Mouse (Mus musculus): ENCODE data around the gene Olfr1156.

Olfr1156 gene

DNA sequence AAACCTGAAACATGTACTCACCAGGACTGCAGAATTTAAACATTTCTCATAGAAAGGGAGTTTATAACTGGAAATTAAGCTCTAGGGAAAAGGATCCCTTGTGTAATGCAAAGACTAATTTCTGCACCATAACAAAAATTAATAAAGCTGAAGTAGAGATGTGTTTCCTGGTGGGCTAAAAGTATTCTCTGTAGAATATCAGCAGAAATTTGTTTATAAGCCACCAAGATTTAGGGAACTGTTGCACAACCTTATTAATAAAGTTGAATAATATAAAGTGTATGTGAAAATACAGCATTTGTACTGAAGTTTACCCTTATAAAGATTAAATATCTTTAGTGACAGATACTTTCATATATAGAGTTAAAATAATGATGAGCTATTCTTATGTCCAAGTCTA lies at the start of gene Olfr1156:
Gene Olfr1156, minus strand, starts transcription at position 101 of the 400 bp plus-strand sequence.
- DNase-seq (ENCODE audit: low spot score in 2 of 2), result no peak

DNA sequence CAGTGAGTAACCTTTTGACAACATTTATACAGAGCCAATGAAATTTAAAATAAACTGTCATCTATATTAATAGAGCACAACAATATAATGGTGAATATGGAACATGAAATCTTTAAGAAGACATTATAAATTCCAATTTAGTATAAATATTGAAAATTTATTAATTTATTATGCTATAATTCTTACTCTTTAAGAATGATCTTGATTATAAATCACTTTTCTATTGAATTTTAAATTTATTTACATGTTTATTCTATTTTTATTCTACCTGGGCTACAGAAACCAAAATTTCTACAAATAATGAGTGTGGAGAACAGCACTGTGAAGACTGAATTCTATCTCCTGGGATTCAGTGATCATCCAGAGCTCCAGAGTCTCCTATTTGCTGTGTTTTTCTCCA lies 36.9 kb upstream of the Olfr1156 start, which contains the start of gene Olfr1158:
Gene Olfr1158, plus strand, starts transcription at position 301 of the 400 bp plus-strand sequence.
- no peak for DNase-seq (ENCODE audit: low spot score in 2 of 2)

DNA sequence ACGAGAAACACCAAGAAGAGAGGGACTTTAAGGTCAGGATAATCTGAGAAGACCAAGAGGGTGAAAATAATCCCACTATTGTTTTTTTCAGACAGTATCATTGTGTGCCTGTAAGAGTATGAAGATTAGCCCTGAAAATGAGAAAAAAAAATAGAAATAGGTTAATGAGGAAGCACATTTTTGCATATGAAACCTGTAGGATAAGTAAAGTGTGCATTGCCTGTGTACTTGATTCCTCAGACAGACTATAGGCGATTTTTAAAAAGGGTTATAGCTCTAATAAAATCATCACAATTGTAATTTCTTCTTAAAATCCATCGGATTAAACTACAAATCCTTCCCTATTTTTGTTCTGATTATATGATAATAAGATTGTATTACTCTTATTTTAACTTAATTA lies 21.7 kb upstream of the Olfr1156 start, which contains the start of gene Olfr74:
Gene Olfr74, minus strand, starts transcription at position 101 of the 400 bp plus-strand sequence.
- DNase-seq (ENCODE audit: low spot score in 2 of 2), result no peak

DNA sequence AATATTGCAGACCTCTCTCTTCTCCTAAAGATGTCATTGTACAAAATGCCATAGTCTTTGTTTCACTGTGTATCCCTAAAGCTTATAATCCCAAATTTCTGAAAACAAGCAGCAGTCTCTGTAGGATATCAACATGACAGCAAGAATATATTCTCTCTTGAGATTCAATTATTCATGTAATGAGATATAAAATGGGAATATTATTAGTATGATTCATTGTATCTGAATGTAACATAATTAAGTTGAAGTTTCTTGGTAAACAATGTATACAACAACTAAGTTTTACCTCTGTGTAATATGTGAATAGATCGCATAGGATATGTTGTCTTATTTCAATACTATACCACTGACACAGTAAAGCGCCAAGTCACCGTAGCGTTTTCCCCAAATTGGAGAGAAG lies 15.3 kb upstream of the Olfr1156 start, which contains the start of gene Olfr1157:
Gene Olfr1157, minus strand, starts transcription at position 101 of the 400 bp plus-strand sequence.
- no peak for DNase-seq (ENCODE audit: low spot score in 2 of 2)

DNA sequence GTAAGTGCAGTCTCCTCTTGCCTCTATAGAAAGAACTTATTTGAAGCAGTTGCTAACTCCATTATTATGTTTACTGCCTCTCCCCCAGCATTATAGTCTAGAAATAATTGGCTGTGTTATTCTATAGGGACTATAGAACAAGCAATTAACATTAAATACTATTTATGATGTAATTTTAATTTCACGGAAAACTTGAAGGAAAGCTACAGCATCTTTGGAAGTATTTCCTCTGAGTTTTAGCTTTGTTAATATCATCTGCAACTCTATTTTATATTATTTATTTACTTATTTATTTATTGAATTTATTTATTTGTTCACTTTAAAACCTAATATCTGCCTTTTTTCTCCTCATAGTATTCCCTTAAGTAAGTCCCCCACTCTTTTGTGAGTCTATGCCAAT lies 7.9 kb downstream of the Olfr1156 start, which contains the start of gene Olfr1155:
Gene Olfr1155, minus strand, starts transcription at position 101 of the 400 bp plus-strand sequence.
- no peak for DNase-seq (ENCODE audit: low spot score in 2 of 2)

DNA sequence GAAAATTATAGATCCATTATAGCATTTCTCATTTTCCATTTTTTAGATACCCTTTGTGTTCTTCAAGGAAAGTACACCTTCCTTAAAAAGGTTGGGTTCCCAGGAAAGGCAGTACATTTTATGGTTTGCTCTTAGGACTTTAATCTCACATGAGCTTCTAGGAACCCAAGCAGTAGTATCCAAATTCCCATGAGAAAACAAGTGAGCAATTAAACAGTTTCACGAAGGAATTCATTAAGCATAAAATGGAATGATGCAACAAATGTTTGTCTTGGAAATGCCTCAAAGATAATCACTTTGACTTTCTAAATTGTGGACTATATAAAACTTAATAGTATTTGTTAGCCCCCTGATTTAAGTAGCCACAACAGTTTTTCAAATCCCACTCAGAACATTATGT lies 47.8 kb downstream of the Olfr1156 start, which contains the start of gene Olfr1154:
Gene Olfr1154, minus strand, starts transcription at position 101 of the 400 bp plus-strand sequence.
- no peak for DNase-seq (ENCODE audit: low spot score in 2 of 2)
